Mouse (Mus musculus) heart, embryonic 14.5 days (tissue): ENCODE measurements around the gene Srebf2. TPM values are rescaled to one million over a fixed set of nuclear protein-coding genes. Genes with fewer than 3 reads are reported as not detected.

Experiments
- ATAC-seq: fragments of 200-750 bp; cut with Nextera tagmentation; 2 replicates; pipeline ENCODE4 v1.8.0; 2017; ENCODE audit warnings: low read depth, moderate TSS enrichment; ENCODE audit not compliant: insufficient number of reproducible peaks, insufficient read depth, low FRiP score
- H3K27ac ChIP-seq, 2 experiments: fragments of 200-500 bp in 1 of 2; fragments of 300-500 bp in 1 of 2; sonication (generic) in 1 of 2; replicated peaks in 1 of 2; 2 replicates each; pipeline ENCODE4 v1.5.1; 2012 to 2014; ENCODE audit warnings: low read depth in 2 of 2, low read length in 2 of 2, control low read depth in 1 of 2, mild to moderate bottlenecking in 1 of 2, mixed read lengths in 1 of 2; ENCODE audit not compliant: control insufficient read depth in 1 of 2, insufficient read depth in 1 of 2
- H3K27me3 ChIP-seq: fragments of 300-500 bp; sonication (generic); 2 replicates; pipeline ENCODE4 v1.6.1; 2014; ENCODE audit warnings: mild to moderate bottlenecking, low read length, control low read depth; ENCODE audit not compliant: control insufficient read depth, insufficient read depth
- H3K36me3 ChIP-seq: fragments of 300-500 bp; sonication (generic); 2 replicates; pipeline ENCODE4 v1.6.1; 2014; ENCODE audit warnings: mild to moderate bottlenecking, control low read depth, low read length, mixed read lengths; ENCODE audit not compliant: control insufficient read depth, insufficient read depth
- H3K4me1 ChIP-seq, 2 experiments: fragments of 200-500 bp in 1 of 2; fragments of 300-500 bp in 1 of 2; sonication (generic) in 1 of 2; 2 replicates each; pipeline ENCODE4 v1.6.1; 2012 to 2014; ENCODE audit warnings: low read length in 2 of 2, control low read depth in 1 of 2, mixed read lengths in 1 of 2; ENCODE audit not compliant: control insufficient read depth in 2 of 2, insufficient read depth in 2 of 2
- H3K4me2 ChIP-seq: fragments of 300-500 bp; sonication (generic); 2 replicates; pipeline ENCODE4 v1.6.1; 2014; ENCODE audit warnings: mild to moderate bottlenecking, low read length
- H3K4me3 ChIP-seq, 2 experiments: fragments of 200-500 bp in 1 of 2; fragments of 300-500 bp in 1 of 2; sonication (generic) in 1 of 2; 2 replicates each; pipeline ENCODE4 v1.5.1; 2012 to 2014; ENCODE audit warnings: low read length in 2 of 2, mild to moderate bottlenecking in 2 of 2, control low read depth in 1 of 2, low read depth in 1 of 2, moderate library complexity in 1 of 2; ENCODE audit not compliant: control insufficient read depth in 1 of 2, insufficient read depth in 1 of 2
- H3K9ac ChIP-seq: fragments of 300-500 bp; sonication (generic); 2 replicates; pipeline ENCODE4 v1.6.1; 2014; ENCODE audit warnings: mild to moderate bottlenecking, low read length
- H3K9me3 ChIP-seq: fragments of 300-500 bp; sonication (generic); 2 replicates; pipeline ENCODE4 v1.6.1; 2016; ENCODE audit warnings: low read length, control low read depth; ENCODE audit not compliant: control insufficient read depth
- WGBS: fragments of 180-500 bp; shearing (Covaris S2); extraction: QIAGEN DNeasy Blood & Tissue Kit; methylation state at CpG from one replicate; pipeline ENCODE4 v1.1.7; 2014; 5-methylcytosine and 5-hydroxymethylcytosine counted together
- polyA plus RNA-seq: library from polyadenylated mRNA; unstranded; fragments of >200 nt; fragmentation: Nextera tagmentation; extraction: Ambion mirVana; gene quantifications from 2 replicates; pipeline ENCODE4 v1.2.1, GENCODE M21; 2014

Srebf2 gene
- polyA plus RNA-seq, 1 experiment from 2014 or later = 59.8 TPM

DNA sequence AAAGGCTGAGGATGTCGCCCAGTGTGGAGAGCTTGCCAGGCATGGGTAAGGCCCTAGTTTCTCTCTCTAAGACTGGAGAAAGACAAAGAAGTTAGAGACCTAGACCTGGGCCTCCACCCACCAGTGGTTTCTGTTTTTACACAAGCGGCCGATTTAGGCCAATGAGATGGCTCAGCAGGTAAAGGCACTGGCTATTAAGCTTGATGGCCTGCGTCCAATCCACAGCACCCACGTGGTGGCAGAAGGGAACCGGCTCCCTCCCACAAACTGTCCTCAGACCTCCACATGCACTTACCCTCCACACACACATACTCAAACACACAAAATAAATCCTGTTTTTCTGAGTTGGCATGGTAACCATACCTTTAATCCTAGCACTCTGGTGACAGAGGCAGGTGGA, 55.1 kb downstream of the Srebf2 start:
- Histone ChIP-seq H3K4me3 (no peak overlapping the region), H3K36me3 (peaks cover 84% of the 10 kb centered on the region), H3K27me3 (peaks cover 29% of the 10 kb centered on the region), H3K4me2 (no peak overlapping the region), H3K9ac (no peak overlapping the region), H3K27ac (no peak overlapping the region), H3K4me1 (peaks cover 12 to 14% of the 10 kb centered on the region in 2 experiments), H3K9me3 (no peaks in the 10 kb centered on the region)
- no peak for ATAC-seq
- WGBS = 93% methylated on average over 6 of the region's 6 CpGs

GRCm38 (mm10) chr15:82203090-82203489, 56.1 kb downstream of the Srebf2 start:
- H3K4me1 ChIP-seq = peaks cover 17 to 22% of the 10 kb centered on the region in 2 experiments
- no peak overlapping the region for H3K9ac ChIP-seq
- ATAC-seq = no peak
- no peaks in the 10 kb centered on the region for H3K9me3 ChIP-seq
- no peak overlapping the region for H3K4me3 ChIP-seq
- no peak overlapping the region for H3K27ac ChIP-seq
- WGBS = 93% methylated on average over 10 of the region's 10 CpGs
- H3K27me3 ChIP-seq = peaks cover 39% of the 10 kb centered on the region
- H3K4me2 ChIP-seq = no peak overlapping the region
- peaks cover 74% of the 10 kb centered on the region for H3K36me3 ChIP-seq

GRCm38 (mm10) chr15:82203611-82204351, 56.8 kb downstream of the Srebf2 start:
- no peak overlapping the region for H3K4me3 ChIP-seq
- H3K36me3 ChIP-seq = peaks cover 67% of the 10 kb centered on the region
- peaks cover 17 to 22% of the 10 kb centered on the region in 2 experiments for H3K4me1 ChIP-seq
- 86% methylated on average over 20 of the region's 20 CpGs for WGBS
- H3K9me3 ChIP-seq = no peaks in the 10 kb centered on the region
- no peak overlapping the region for H3K4me2 ChIP-seq
- H3K27ac ChIP-seq = no peak overlapping the region
- peaks cover 46% of the 10 kb centered on the region for H3K27me3 ChIP-seq
- H3K9ac ChIP-seq = no peak overlapping the region
- ATAC-seq = no peak

DNA sequence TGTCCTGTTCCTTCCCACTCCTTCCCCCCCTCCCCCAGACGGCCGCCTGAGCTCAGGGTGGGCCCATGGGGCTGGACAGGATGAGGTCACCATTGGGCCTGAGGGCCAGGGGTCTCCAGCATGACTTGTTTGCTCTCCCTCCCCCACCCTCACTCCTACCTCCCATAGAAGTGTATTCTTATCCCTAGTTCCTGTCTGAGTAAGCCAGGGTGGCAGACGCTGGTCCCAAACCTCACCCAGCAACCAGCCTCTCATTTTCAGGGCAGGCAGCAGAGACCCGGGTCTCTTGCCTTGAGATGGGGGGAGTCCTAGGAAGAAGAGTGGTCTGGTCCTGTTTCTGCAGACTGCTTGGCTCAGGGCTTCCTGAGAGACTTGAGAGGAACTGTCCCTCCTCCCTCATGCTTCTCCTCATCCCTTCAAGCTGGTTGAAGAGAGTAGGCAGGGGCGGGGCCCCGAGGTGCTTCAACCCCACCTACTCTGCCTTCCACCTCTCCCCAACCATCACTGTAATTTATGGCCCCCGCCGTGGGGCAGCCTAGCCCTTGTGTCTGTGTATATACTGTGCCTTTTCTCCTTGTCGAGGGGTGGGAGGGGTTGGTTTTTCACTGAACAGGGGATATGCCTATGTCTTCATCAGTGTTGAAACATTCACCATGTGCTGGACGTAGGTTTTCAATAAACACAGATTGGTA, 57.8 kb downstream of the Srebf2 start:
- no peak overlapping the region for H3K4me3 ChIP-seq
- no peaks in the 10 kb centered on the region for H3K9me3 ChIP-seq
- H3K27me3 ChIP-seq = peaks cover 57% of the 10 kb centered on the region
- H3K4me2 ChIP-seq = no peak overlapping the region
- H3K9ac ChIP-seq = no peak overlapping the region
- H3K4me1 ChIP-seq = peaks cover 17 to 22% of the 10 kb centered on the region in 2 experiments
- peaks cover 57% of the 10 kb centered on the region for H3K36me3 ChIP-seq
- no peak for ATAC-seq
- no peak overlapping the region for H3K27ac ChIP-seq
- WGBS = 80% methylated on average over 8 of the region's 10 CpGs

GRCm38 (mm10) chr15:82206365-82207104, 59.6 kb downstream of the Srebf2 start:
- Histone ChIP-seq H3K9me3 (no peaks in the 10 kb centered on the region), H3K36me3 (peaks cover 40% of the 10 kb centered on the region), H3K4me3 (peak overlapping the region in 1 of 2 experiments; percentile 6; a peak in 1 of 4 replicates), H3K27ac (no peak overlapping the region), H3K4me1 (peaks cover 17 to 24% of the 10 kb centered on the region in 2 experiments), H3K4me2 (peak overlapping the region; percentile 40; the same call in 1 of the 2 replicates), H3K27me3 (peaks cover 74% of the 10 kb centered on the region), H3K9ac (no peak overlapping the region)
- 43% methylated on average over 9 of the region's 9 CpGs for WGBS
- peak; percentile 41 for ATAC-seq

DNA sequence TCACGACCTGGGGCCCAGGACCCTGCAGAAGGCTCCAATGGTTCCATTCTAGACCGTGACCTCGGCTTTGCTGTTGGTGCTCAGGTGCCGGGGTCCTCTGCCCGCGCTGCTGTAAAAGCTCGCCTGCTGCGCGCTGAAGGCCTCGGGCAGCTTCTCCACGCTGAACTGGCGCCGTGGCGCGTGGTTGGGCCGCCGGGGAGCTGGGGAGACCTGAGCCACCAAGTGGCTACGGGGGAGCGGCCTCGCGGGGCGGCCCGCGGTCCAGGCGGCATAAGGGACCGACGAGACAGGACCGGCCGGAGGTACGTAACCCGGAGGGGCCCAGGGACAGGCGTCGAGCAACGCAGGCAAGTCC, 60.1 kb downstream of the Srebf2 start:
- no peak overlapping the region for H3K27ac ChIP-seq
- H3K4me1 ChIP-seq = peaks cover 17 to 30% of the 10 kb centered on the region in 2 experiments
- peaks cover 79% of the 10 kb centered on the region for H3K27me3 ChIP-seq
- 10% methylated on average over 34 of the region's 34 CpGs for WGBS
- H3K4me3 ChIP-seq = peak overlapping the region in 1 of 2 experiments; percentile 6; a peak in 2 of 4 replicates
- H3K4me2 ChIP-seq = peak overlapping the region; percentile 40
- H3K36me3 ChIP-seq = peaks cover 34% of the 10 kb centered on the region
- no peak for ATAC-seq
- H3K9ac ChIP-seq = 0 out of 2 replicates have a peak overlapping the region, but pooled peaks have one; percentile 25
- no peaks in the 10 kb centered on the region for H3K9me3 ChIP-seq

DNA sequence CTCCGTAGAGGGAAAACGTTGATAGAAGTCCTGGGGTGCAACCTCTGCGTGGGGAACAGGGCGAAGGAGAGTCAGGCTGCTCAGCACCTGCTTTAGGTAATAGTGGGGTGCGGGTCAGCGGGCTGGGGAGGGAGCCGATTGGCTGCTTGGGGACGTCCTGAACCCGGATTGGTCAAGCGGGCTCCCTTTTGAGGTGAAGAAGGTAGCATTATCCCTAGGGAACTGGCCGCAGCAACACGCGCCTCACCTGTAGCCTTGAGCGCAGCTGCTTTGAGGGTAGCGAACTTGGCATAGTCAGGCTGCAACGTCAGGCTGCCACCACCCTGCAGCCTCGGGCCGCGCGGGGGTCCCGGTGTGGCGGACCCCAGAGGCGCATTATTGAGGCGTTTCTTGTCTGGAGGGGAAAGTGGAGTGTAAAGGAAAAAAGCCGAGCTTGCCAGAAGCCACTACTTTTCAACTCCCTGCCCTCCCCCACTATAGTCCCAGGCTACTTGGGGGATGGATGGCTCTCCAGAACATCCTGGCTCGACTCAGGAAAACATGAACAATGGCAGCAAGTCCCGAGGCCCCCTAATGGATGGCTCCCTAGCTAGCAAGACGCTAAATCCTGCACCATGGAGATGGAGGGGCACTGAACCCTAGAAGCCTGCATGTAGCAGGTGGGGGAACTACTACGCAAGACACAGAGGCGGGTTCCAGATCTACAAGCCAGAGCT, 60.7 kb downstream of the Srebf2 start:
- 0 out of 2 replicates have a peak overlapping the region, but pooled peaks have one; percentile 25 for H3K9ac ChIP-seq
- no peak for ATAC-seq
- 15% methylated on average over 30 of the region's 30 CpGs for WGBS
- H3K4me1 ChIP-seq = peaks cover 17 to 34% of the 10 kb centered on the region in 2 experiments
- H3K27me3 ChIP-seq = peaks cover 85% of the 10 kb centered on the region
- H3K36me3 ChIP-seq = peaks cover 29% of the 10 kb centered on the region
- H3K9me3 ChIP-seq = no peaks in the 10 kb centered on the region
- H3K4me2 ChIP-seq = peak overlapping the region; percentile 40
- no peak overlapping the region for H3K27ac ChIP-seq
- peak overlapping the region in 1 of 2 experiments; percentile 6; a peak in 2 of 4 replicates for H3K4me3 ChIP-seq
